Mouse (Mus musculus): ENCODE results near the gene Fbrs. TPM values are rescaled to one million over a fixed set of nuclear protein-coding genes. Genes with fewer than 3 reads are reported as not detected.
A peak's percentile ranks its signal among the peaks of the same experiment; 100 is the strongest.
"Not testable (repeated sequence)": the region's sequence is repeated elsewhere in the genome, so short reads cannot be mapped to it uniquely, and the experiment has no call there.

Fbrs gene
- polyA plus RNA-seq (2015; fragmentation: Nextera tagmentation; extraction: Ambion mirVana): 12.2 and 15.3 TPM in 2 replicates

- peak within 1 kb of the TSS; percentile 99 for H3K4me3 ChIP-seq
- peaks cover 61% of the 10 kb centered on the region for H3K36me3 ChIP-seq
- H3K9ac ChIP-seq: peak within 1 kb of the TSS; percentile 98
- H3K27me3 ChIP-seq: no peaks in the 10 kb centered on the region
- H3K27ac ChIP-seq: peak within 1 kb of the TSS; percentile 98
- H3K9me3 ChIP-seq: no peaks in the 10 kb centered on the region
- peaks cover 26% of the 10 kb centered on the region for H3K4me1 ChIP-seq
- WGBS: under 1% methylated on average over 62 of the region's 62 CpGs
- peak; percentile 66 for ATAC-seq (ENCODE audit: insufficient number of reproducible peaks, insufficient read depth, low FRiP score, low TSS enrichment, low read depth)
- H3K4me2 ChIP-seq: peak within 1 kb of the TSS; percentile 98
These were observed at the start of gene Fbrs for GRCm38 (mm10) chr7:127478635-127479317. TSS of gene Fbrs (plus strand) at chr7:127479199.

- Histone ChIP-seq H3K4me1 (no peaks in the 10 kb centered on the region), H3K9me3 (peaks cover 6% of the 10 kb centered on the region; the same call in 1 of the 2 replicates), H3K9ac (no peak overlapping the region), H3K4me3 (no peak overlapping the region), H3K27me3 (no peaks in the 10 kb centered on the region), H3K36me3 (no peaks in the 10 kb centered on the region), H3K4me2 (no peak overlapping the region), H3K27ac (no peak overlapping the region)
- no peak for ATAC-seq (ENCODE audit: insufficient number of reproducible peaks, insufficient read depth, low FRiP score, low TSS enrichment, low read depth)
- 91% methylated on average over 4 of the region's 4 CpGs for WGBS
These were observed 43.8 kb upstream of the Fbrs start for GRCm38 (mm10) chr7:127435206-127435605.

- no peak overlapping the region for H3K27ac ChIP-seq
- H3K36me3 ChIP-seq: peaks cover 14% of the 10 kb centered on the region
- H3K4me2 ChIP-seq: no peak overlapping the region
- H3K27me3 ChIP-seq: no peaks in the 10 kb centered on the region
- whole genome bisulfite sequencing: 80% methylated on average over 3 of the region's 3 CpGs
- H3K4me1 ChIP-seq: no peaks in the 10 kb centered on the region
- no peak overlapping the region for H3K9ac ChIP-seq
- ATAC-seq (ENCODE audit: insufficient number of reproducible peaks, insufficient read depth, low FRiP score, low TSS enrichment, low read depth): no peak
- peaks cover 6% of the 10 kb centered on the region; the same call in 1 of the 2 replicates for H3K9me3 ChIP-seq
- H3K4me3 ChIP-seq: no peak overlapping the region
These were observed 41.3 kb upstream of the Fbrs start for GRCm38 (mm10) chr7:127437724-127438123.

- H3K27ac ChIP-seq: no peak overlapping the region
- H3K4me3 ChIP-seq: no peak overlapping the region
- H3K27me3 ChIP-seq: no peaks in the 10 kb centered on the region
- H3K9ac ChIP-seq: no peak overlapping the region
- peaks cover 4% of the 10 kb centered on the region; the same call in 1 of the 2 replicates for H3K4me1 ChIP-seq
- WGBS: 90% methylated on average over 20 of the region's 20 CpGs
- ATAC-seq (ENCODE audit: insufficient number of reproducible peaks, insufficient read depth, low FRiP score, low TSS enrichment, low read depth): no peak
- no peak overlapping the region for H3K4me2 ChIP-seq
- no peaks in the 10 kb centered on the region for H3K9me3 ChIP-seq
- H3K36me3 ChIP-seq: peaks cover 56% of the 10 kb centered on the region
These were observed 35.0 kb upstream of the Fbrs start for GRCm38 (mm10) chr7:127443976-127444375.

GRCm38 (mm10) chr7:127448521-127449300 is 30.3 kb upstream of the Fbrs start, which contains the start of gene Zfp689:
TSS of gene Zfp689 (minus strand) at chr7:127449158.
- Histone ChIP-seq H3K27me3 (no peaks in the 10 kb centered on the region), H3K4me2 (peak within 1 kb of the TSS; percentile 80), H3K9me3 (no peaks in the 10 kb centered on the region), H3K4me3 (peak within 1 kb of the TSS; percentile 90), H3K36me3 (peaks cover 48% of the 10 kb centered on the region), H3K4me1 (peaks cover 44% of the 10 kb centered on the region), H3K9ac (peak within 1 kb of the TSS; percentile 97), H3K27ac (peak within 1 kb of the TSS; percentile 96)
- ATAC-seq (ENCODE audit: insufficient number of reproducible peaks, insufficient read depth, low FRiP score, low TSS enrichment, low read depth): peak; percentile 79
- under 1% methylated on average over 54 of the region's 54 CpGs for WGBS

- Histone ChIP-seq H3K4me3 (peak overlapping the region; percentile 90), H3K36me3 (peaks cover 40% of the 10 kb centered on the region)
These were observed 29.0 kb upstream of the Fbrs start for GRCm38 (mm10) chr7:127449966-127450365.

GRCm38 (mm10) chr7:127453056-127453455 is 25.9 kb upstream of the Fbrs start:
- Histone ChIP-seq H3K27me3 (no peaks in the 10 kb centered on the region), H3K4me2 (no peak overlapping the region), H3K9ac (no peak overlapping the region), H3K4me1 (peaks cover 41% of the 10 kb centered on the region), H3K27ac (no peak overlapping the region), H3K4me3 (no peak overlapping the region), H3K36me3 (peaks cover 46% of the 10 kb centered on the region), H3K9me3 (peaks cover 12% of the 10 kb centered on the region)
- ATAC-seq (ENCODE audit: insufficient number of reproducible peaks, insufficient read depth, low FRiP score, low TSS enrichment, low read depth): no peak
- 90% methylated on average over 2 of the region's 2 CpGs for WGBS

More at GRCm38 (mm10) chr7:127449966-127450365, 29.0 kb upstream of the Fbrs start:
- ATAC-seq (ENCODE audit: insufficient number of reproducible peaks, insufficient read depth, low FRiP score, low TSS enrichment, low read depth): no peak
- H3K4me1 ChIP-seq: peaks cover 44% of the 10 kb centered on the region
- peak overlapping the region; percentile 97 for H3K9ac ChIP-seq
- peak overlapping the region; percentile 80 for H3K4me2 ChIP-seq
- H3K9me3 ChIP-seq: no peaks in the 10 kb centered on the region
- no peaks in the 10 kb centered on the region for H3K27me3 ChIP-seq
- no peak overlapping the region for H3K27ac ChIP-seq
- WGBS: 83% methylated on average over 7 of the region's 7 CpGs

GRCm38 (mm10) chr7:127454905-127455304 is 24.1 kb upstream of the Fbrs start:
- H3K9ac ChIP-seq: no peak overlapping the region
- 91% methylated on average over 7 of the region's 7 CpGs for WGBS
- H3K4me3 ChIP-seq: no peak overlapping the region
- no peak overlapping the region for H3K27ac ChIP-seq
- no peak for ATAC-seq (ENCODE audit: insufficient number of reproducible peaks, insufficient read depth, low FRiP score, low TSS enrichment, low read depth)
- peaks cover 58% of the 10 kb centered on the region for H3K36me3 ChIP-seq
- no peaks in the 10 kb centered on the region for H3K27me3 ChIP-seq
- no peak overlapping the region for H3K4me2 ChIP-seq
- H3K4me1 ChIP-seq: peaks cover 34% of the 10 kb centered on the region
- H3K9me3 ChIP-seq: peaks cover 12% of the 10 kb centered on the region

GRCm38 (mm10) chr7:127458371-127459122 is 20.5 kb upstream of the Fbrs start:
- not testable (repeated sequence) for H3K4me1 ChIP-seq; H3K27ac ChIP-seq; H3K4me3 ChIP-seq; ATAC-seq (ENCODE audit: insufficient number of reproducible peaks, insufficient read depth, low FRiP score, low TSS enrichment, low read depth); H3K9ac ChIP-seq; H3K4me2 ChIP-seq; H3K27me3 ChIP-seq
- Histone ChIP-seq H3K36me3 (peaks cover 67% of the 10 kb centered on the region), H3K9me3 (peaks cover 12% of the 10 kb centered on the region)
- WGBS: 81% methylated on average over 3 of the region's 3 CpGs

GRCm38 (mm10) chr7:127459311-127459710 is 19.7 kb upstream of the Fbrs start, which contains the start of gene Prr14:
TSS of gene Prr14 (plus strand) at chr7:127459611.
- not testable (repeated sequence) for ATAC-seq (ENCODE audit: insufficient number of reproducible peaks, insufficient read depth, low FRiP score, low TSS enrichment, low read depth); H3K27me3 ChIP-seq; H3K4me2 ChIP-seq; H3K9ac ChIP-seq; H3K4me3 ChIP-seq; H3K4me1 ChIP-seq; H3K27ac ChIP-seq
- Histone ChIP-seq H3K36me3 (peaks cover 67% of the 10 kb centered on the region), H3K9me3 (peaks cover 12% of the 10 kb centered on the region)
- WGBS: 94% methylated on average over 8 of the region's 8 CpGs

- Histone ChIP-seq H3K4me1 (peaks cover 4% of the 10 kb centered on the region; the same call in 1 of the 2 replicates), H3K27me3 (no peaks in the 10 kb centered on the region), H3K9me3 (no peaks in the 10 kb centered on the region), H3K27ac (no peak overlapping the region), H3K9ac (no peak overlapping the region), H3K36me3 (peaks cover 66% of the 10 kb centered on the region), H3K4me3 (no peak overlapping the region), H3K4me2 (no peak overlapping the region)
- no peak for ATAC-seq (ENCODE audit: insufficient number of reproducible peaks, insufficient read depth, low FRiP score, low TSS enrichment, low read depth)
- WGBS: 82% methylated on average over 3 of the region's 3 CpGs
These were observed 13.8 kb upstream of the Fbrs start for GRCm38 (mm10) chr7:127465191-127465590.
